Mouse (Mus musculus) neutrophil, adult 5-6 weeks (primary cell): ENCODE results near the gene Asphd2. TPM values are rescaled to one million over a fixed set of nuclear protein-coding genes. Genes with fewer than 3 reads are reported as not detected.

Source experiments
- ATAC-seq: fragments of 151-379, 151-347 bp; 2 replicates; pipeline ENCODE4 v1.8.0; 2017; ENCODE audit warnings: mild to moderate bottlenecking, moderate TSS enrichment; ENCODE audit not compliant: insufficient number of reproducible peaks, poor library complexity, low FRiP score, severe bottlenecking; ENCODE audit errors: extremely low read depth
- total RNA-seq: library from RNA; stranded (forward); fragments of 200-1000 nt; gene quantifications from 2 replicates; pipeline ENCODE4 v1.2.3, GENCODE M21; 2017

Asphd2 gene
- total RNA-seq, 1 experiment from 2014 or later, result not detected

DNA sequence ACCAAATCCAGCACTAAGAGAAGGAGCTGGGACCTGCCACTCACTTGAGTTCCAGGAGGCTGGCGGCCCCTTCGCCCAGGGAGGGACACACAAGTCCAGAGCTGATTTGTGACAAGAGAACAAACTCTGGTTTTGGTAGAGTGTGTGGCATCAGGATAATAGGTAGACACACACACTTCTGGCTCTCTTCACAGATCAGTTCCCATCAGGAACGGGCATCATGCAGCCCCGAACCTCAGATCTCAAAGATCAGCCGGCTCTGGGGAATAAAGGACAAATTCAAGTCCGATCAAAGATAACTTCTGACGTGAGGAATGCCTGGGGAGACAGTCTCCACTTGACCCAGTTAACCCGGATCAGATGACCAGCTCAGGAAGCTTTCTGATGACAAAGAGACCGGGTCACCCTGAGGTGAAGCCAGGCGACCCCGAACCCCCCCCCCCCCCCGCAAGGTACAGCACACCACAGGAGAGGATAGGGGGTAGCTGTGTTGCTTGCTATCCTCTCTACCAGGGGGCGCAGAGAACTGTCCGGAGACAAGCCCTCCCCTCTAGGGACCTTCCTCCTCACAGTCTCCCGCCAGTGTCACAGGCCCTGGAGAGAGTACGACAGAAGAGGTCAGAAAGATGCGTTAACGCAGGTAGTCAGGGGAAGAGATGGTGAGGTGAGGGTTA, 788 bp downstream of the Asphd2 start:
- no peak for ATAC-seq

- ATAC-seq, result no peak
Observed at GRCm38 (mm10) chr5:112391676-112392323, 2.9 kb downstream of the Asphd2 start.

DNA sequence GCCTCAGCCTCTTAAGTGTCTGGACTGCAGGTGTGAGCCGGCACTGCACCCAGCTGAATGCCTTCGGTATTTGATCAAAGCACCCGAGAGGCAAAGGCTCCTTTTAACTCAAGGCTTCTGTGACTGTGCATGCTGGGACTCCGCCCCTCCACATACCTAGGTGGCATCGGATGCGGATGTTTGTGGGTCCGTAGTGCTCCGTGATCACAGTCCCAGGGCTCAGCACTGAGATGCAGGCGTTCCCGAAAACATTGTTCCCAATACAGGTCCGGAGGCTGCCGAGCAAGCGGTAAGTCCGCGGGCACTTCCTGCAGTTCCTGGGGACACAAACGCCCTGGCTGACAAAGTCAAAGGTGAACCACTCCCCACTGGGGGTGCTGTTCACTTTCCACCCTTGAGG, 3.7 kb downstream of the Asphd2 start:
- ATAC-seq, result no peak

GRCm38 (mm10) chr5:112389352-112389751, 5.3 kb downstream of the Asphd2 start:
- ATAC-seq, result no peak

DNA sequence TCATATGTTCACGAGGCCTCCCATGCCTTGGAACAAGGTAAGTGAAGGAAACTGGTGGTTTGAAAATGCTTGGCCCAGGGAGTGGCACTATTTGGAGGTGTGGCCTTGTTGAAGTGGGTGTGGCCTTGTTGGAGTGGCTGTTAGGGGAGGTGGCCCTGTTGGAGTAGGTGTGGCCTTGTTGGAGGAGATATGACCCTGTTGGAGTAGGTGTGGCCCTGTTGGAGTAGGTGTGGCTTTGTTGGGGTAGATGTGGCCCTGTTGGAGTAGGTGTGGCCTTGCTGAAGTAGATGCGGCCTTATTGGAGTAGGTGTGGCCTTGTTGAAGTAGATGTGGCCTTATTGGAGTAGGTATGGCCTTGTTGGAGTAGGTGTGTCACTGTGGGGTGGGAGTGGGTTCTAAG, 8.7 kb downstream of the Asphd2 start:
- no peak for ATAC-seq

GRCm38 (mm10) chr5:112384805-112385472, 9.7 kb downstream of the Asphd2 start:
- peak; percentile 42 for ATAC-seq

DNA sequence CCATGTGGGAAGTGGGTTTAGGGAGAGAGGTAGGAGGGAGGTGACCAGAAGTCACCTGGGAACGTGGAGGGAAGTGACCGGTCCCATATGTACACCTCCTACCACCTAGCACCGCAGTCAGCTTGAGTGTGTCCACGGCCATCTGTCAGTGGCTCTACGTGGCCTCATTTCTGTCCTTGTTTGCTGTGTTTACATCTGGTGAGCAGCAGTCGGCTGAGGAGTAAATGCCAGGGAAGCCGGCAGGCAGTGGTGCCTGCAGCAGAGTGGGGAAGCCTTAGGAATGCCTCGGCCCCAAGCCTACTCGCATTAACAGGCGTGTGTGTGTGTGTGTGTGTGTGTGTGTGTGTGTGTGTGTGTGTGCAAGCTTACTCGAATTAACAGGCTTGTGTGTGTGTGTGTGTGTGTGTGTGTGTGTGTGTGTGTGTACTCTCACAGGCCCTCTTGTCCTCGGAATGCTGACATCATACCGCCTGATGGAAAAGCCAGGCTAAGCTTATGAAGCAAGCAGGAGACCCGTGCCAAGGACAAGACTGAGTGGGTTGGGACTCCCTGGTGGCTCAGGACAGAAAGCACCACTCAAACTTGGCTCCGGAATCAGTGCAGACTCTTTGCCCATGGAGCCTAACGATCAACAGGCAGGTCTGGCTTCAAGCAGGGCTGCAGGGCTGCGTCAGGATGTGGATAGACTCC, 11.9 kb downstream of the Asphd2 start:
- no peak for ATAC-seq

DNA sequence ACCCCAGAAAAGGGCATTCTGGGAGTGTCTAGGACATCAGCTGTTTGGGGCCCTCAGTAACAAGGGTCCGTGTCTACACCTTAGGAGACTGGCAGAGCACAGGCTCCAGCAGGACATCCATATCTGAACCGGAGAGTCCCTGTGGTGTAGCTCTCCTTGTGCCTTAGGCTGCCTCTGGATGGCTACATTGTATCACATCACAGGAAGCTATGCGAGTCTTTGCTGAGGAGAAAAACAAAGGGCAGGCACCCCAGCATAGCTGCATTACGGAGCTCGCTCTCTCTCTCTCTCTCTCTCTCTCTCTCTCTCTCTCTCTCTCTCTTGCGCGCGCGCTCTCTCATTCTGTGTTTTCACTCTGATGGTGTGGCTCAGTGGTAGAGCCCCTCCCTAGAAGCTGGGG, 12.6 kb downstream of the Asphd2 start:
- no peak for ATAC-seq

DNA sequence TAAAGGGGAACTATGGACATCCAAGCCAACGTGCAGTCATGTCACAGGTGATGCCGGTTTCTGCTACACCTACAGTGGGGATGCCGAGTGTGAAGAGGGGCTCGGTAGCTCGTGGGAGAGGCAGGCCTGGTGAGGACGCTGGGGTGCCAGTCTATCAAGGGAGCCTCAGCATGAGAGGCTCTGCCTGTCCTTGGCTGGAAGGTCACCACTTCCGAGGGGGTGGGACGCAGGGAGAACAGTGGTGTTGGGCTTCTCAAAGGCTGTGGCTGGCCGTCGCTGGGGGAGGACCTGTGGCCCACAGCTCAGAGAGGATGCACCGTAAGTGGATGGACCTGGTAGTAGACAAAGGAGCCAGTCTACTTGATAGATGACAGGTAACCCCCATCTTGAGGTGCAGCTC, 13.5 kb downstream of the Asphd2 start:
- no peak for ATAC-seq

GRCm38 (mm10) chr5:112378716-112379115, 15.9 kb downstream of the Asphd2 start:
- ATAC-seq, result no peak

DNA sequence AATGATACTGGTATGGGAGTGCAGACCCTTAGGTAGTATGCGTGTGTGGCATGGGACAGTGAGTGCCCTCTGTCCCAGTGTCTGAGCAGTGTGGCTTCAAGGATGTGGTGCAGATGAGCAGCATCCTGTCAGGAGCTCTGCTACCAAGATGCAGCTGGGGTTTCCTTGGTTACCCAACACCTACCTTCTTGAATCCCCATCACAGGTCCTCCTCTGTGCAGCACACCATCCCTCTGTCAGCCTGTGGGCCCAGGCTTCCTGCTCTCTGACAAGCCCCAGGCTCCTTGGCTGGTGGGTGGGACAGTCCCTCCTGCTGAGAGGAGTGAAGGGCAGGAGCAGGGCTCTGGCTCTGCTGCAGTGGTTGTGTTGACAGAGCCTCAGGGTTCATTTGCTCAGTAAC, 17.3 kb downstream of the Asphd2 start:
- ATAC-seq, result no peak

- ATAC-seq, result no peak
Observed at GRCm38 (mm10) chr5:112376111-112376510, 18.6 kb downstream of the Asphd2 start.

DNA sequence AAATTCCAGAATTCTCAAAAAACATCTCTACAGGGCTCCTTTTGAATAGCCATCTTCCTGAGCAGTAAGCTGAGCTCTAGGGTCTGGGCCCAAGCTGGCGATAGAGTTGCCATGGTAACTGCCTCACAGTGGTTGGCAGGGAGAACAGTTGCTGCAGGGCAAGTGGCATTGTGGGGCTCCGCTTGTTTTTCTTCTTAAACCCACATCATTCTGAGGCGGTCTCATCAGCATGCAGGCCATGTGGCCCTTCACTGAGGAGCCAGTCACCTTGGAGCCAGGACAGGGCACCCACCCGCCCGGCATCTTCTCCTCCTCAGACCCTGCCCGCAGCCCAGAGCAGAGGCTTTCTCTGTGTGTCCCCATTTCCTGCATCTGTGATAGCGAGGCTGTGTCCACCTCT, 22.7 kb downstream of the Asphd2 start:
- ATAC-seq, result no peak

- no peak for ATAC-seq
Observed at GRCm38 (mm10) chr5:112370236-112370813, 24.3 kb downstream of the Asphd2 start.

DNA sequence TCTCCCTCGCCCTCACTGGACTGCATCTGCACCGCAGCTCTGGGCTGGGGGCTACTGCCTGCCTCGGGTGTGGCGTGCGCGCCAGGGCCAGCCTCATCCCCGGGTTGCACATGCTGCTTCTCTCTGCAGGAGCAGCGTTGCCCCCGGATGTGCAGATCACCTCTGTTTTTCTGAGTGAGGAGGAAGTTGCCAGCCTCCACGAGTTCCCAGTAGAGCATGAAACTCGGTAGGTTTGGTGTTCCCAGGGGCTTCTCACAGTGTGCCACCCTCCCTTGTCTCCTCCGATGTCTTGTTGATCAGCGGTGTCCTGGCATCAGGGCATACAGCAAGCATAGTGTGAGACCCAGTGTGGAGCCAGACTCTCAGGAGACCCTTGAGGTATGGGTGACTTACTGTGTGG, 25.3 kb downstream of the Asphd2 start:
- no peak for ATAC-seq

DNA sequence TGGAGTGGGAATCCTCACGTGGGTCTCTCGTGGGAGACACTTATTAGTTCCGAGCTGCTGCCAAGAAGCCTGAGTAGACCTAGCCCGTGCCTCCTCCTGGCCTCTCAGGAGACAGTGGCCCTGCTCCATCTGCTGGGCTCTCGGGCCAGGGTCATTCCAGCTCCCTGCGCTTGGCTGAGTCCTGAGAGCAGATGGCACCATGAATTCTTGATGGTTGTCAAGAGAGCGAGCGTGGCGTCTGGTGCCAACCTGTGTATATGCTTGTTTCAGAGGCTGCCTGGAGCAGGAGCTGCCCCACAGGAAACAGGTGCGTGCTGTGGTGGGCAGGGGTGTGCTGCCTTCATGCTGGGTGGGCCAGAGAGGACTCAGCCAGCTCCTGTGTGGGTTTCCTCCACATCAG, 26.0 kb downstream of the Asphd2 start:
- no peak for ATAC-seq

- no peak for ATAC-seq
Observed at GRCm38 (mm10) chr5:112367929-112368328, 26.7 kb downstream of the Asphd2 start.

- ATAC-seq, result no peak
Observed at GRCm38 (mm10) chr5:112367338-112367737, 27.3 kb downstream of the Asphd2 start.

DNA sequence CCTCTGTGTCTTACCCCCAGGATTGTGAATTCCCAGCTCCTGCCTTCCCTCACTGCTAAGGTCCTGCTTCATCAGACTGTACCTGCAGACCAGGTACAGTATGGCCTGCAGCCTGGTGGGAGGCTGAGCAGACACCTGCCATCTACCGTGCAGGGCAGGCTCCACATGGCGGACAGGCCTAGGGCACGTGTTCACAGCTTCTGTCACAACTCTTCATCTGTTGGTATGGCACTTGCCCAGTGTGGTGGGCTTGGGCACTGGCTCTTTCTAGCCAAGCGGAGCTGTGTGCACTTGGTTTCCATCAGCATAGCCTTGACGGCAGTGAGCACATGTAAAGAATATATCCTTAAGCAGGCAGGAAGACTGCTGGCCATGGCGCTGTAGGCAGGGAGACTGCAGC, 27.8 kb downstream of the Asphd2 start:
- no peak for ATAC-seq
